Mouse (Mus musculus) hindbrain, embryonic 16.5 days (tissue): ENCODE measurements around the gene Glis3. TPM values are rescaled to one million over a fixed set of nuclear protein-coding genes. Genes with fewer than 3 reads are reported as not detected.

Source experiments
- ATAC-seq: fragments of 200-750 bp; cut with Nextera tagmentation; 2 replicates; pipeline ENCODE4 v1.8.0; 2017; ENCODE audit warnings: moderate TSS enrichment, moderate library complexity
- H3K27ac ChIP-seq: fragments of 300-500 bp; sonication (generic); 2 replicates; pipeline ENCODE4 v1.5.1; 2014; ENCODE audit warnings: low read depth, mild to moderate bottlenecking, control low read depth, low read length, moderate library complexity
- H3K27me3 ChIP-seq: fragments of 300-500 bp; sonication (generic); replicated peaks from 2 replicates; pipeline ENCODE4 v1.6.1; 2014; ENCODE audit warnings: low read length; ENCODE audit not compliant: control insufficient read depth, insufficient read depth
- H3K36me3 ChIP-seq: fragments of 300-500 bp; sonication (generic); 2 replicates; pipeline ENCODE4 v1.6.1; 2014; ENCODE audit warnings: mild to moderate bottlenecking, low read length, moderate library complexity, mixed read lengths; ENCODE audit not compliant: control insufficient read depth, insufficient read depth
- H3K4me1 ChIP-seq: fragments of 300-500 bp; sonication (generic); 2 replicates; pipeline ENCODE4 v1.6.1; 2014; ENCODE audit warnings: low read depth, low read length; ENCODE audit not compliant: control insufficient read depth, insufficient read depth
- H3K4me2 ChIP-seq: fragments of 300-500 bp; sonication (generic); 2 replicates; pipeline ENCODE4 v1.6.1; 2014; ENCODE audit warnings: mild to moderate bottlenecking, low read length, control low read depth, moderate library complexity
- H3K4me3 ChIP-seq: fragments of 300-500 bp; sonication (generic); 2 replicates; pipeline ENCODE4 v1.5.1; 2014; ENCODE audit warnings: mild to moderate bottlenecking, low read length, control low read depth, moderate library complexity
- H3K9ac ChIP-seq: fragments of 300-500 bp; sonication (generic); 2 replicates; pipeline ENCODE4 v1.6.1; 2014; ENCODE audit warnings: low read depth, mild to moderate bottlenecking, control low read depth, low read length, moderate library complexity
- H3K9me3 ChIP-seq: fragments of 300-500 bp; sonication (generic); 2 replicates; pipeline ENCODE4 v1.6.1; 2014; ENCODE audit warnings: mild to moderate bottlenecking, low read length, moderate library complexity; ENCODE audit not compliant: control insufficient read depth
- WGBS: fragments of 180-500 bp; shearing (Covaris S2); extraction: QIAGEN DNeasy Blood & Tissue Kit; methylation state at CpG from one replicate; pipeline ENCODE4 v1.1.7; 2014; 5-methylcytosine and 5-hydroxymethylcytosine counted together
- polyA plus RNA-seq: library from polyadenylated mRNA; unstranded; fragments of >200 nt; fragmentation: Nextera tagmentation; extraction: Ambion mirVana; gene quantifications from 2 replicates; pipeline ENCODE4 v1.2.1, GENCODE M21; 2015

The Glis3 gene
- polyA plus RNA-seq, 1 experiment from 2014 or later = 2.5 TPM

DNA sequence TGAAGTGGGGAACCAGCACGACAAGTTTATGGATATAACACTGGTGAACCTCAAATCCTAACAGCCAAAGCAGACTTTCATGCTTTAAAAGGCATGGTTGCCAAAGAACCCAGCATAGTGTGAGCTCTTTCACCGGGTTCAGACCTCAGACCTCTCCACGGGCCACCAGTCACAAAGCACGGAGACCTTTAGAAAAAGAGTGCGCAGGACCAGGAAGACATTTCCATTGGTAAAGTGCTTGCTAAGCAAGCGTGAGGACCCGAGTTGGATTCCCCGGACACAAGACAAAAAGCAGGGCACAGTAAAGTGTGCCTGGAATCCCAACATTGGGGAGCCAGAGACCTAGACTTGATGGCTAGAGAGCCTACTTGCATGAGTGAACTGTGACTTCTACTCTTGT, 62.7 kb downstream of the Glis3 start:
- H3K9me3 ChIP-seq = no peaks in the 10 kb centered on the region
- no peak overlapping the region for H3K9ac ChIP-seq
- H3K27ac ChIP-seq = no peak overlapping the region
- 50% methylated on average over 8 of the region's 8 CpGs for WGBS
- H3K27me3 ChIP-seq = no peaks in the 10 kb centered on the region
- H3K4me3 ChIP-seq = no peak overlapping the region
- no peak overlapping the region for H3K4me2 ChIP-seq
- no peaks in the 10 kb centered on the region for H3K36me3 ChIP-seq
- H3K4me1 ChIP-seq = no peaks in the 10 kb centered on the region
- ATAC-seq = no peak

DNA sequence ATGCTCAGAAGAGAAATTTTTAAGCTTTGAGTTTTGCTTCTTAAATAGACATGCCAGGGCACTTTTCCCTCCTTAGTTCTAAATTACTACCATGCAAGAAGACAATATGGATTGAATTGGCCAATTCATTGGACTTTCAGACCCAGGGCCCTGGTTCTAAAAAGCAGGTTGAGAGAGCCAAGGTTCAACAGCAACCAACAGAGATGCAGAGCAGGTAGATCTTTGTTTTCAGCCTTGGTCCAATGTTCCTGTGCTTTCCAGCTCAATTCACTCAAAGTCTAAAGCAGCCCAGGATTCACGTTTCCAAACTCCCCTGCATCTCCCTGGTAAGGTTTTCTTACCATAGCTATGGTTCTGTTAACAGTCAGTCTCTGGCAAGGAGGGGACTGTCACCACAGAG, 63.4 kb downstream of the Glis3 start:
- Histone ChIP-seq H3K9ac (no peak overlapping the region), H3K27ac (no peak overlapping the region), H3K4me1 (no peaks in the 10 kb centered on the region), H3K9me3 (no peaks in the 10 kb centered on the region), H3K4me3 (no peak overlapping the region), H3K36me3 (no peaks in the 10 kb centered on the region), H3K27me3 (no peaks in the 10 kb centered on the region), H3K4me2 (no peak overlapping the region)
- no peak for ATAC-seq
- 41% methylated on average over 1 of the region's 1 CpGs for WGBS

DNA sequence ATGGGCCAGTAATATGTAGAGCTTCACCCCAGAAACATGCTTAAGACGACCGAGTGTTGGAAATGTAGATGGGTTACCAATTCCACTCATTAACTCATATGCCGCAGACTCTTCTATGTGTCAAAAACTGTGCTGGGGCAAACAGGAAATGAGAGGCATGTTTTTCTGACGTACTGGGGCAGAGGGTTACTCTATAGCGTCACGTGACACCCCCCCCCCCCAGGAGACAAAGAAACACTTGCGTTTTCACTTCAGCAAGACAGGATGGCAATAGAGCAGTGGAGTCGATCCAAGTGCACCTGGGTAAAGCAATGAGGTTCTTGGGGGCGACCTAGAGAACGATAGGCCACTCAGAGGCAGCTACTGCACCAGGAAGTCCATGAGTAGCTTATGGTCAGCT, 67.6 kb downstream of the Glis3 start:
- Histone ChIP-seq H3K27me3 (no peaks in the 10 kb centered on the region), H3K4me2 (no peak overlapping the region), H3K27ac (no peak overlapping the region), H3K4me3 (no peak overlapping the region), H3K9me3 (no peaks in the 10 kb centered on the region), H3K4me1 (no peaks in the 10 kb centered on the region), H3K36me3 (no peaks in the 10 kb centered on the region), H3K9ac (no peak overlapping the region)
- ATAC-seq = no peak
- WGBS = 91% methylated on average over 10 of the region's 10 CpGs

DNA sequence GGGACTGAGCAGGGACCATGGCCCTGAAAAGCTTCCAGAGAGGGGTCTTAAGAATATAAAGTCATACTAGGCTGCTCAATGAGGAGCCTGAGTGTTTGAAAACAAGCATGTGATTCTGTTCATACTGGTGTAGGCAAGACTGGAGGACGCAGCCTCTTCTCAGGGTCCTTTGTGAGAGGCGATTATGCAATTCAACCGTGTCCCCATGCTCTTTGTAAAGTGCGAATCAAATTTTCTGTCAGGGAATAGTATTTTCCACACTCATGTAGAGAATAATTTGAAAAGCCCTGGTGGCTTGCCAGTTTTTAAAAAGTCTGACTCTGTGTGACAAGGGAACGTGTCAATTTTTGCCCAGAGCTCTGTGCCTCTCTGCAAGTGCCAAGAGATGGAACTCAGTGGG, 71.1 kb downstream of the Glis3 start:
- Histone ChIP-seq H3K27me3 (no peaks in the 10 kb centered on the region), H3K36me3 (no peaks in the 10 kb centered on the region), H3K4me3 (no peak overlapping the region), H3K4me1 (no peaks in the 10 kb centered on the region), H3K9ac (no peak overlapping the region), H3K9me3 (no peaks in the 10 kb centered on the region), H3K27ac (no peak overlapping the region), H3K4me2 (no peak overlapping the region)
- peak; percentile 68; the same call in 1 of the 2 replicates for ATAC-seq
- 33% methylated on average over 5 of the region's 5 CpGs for WGBS

DNA sequence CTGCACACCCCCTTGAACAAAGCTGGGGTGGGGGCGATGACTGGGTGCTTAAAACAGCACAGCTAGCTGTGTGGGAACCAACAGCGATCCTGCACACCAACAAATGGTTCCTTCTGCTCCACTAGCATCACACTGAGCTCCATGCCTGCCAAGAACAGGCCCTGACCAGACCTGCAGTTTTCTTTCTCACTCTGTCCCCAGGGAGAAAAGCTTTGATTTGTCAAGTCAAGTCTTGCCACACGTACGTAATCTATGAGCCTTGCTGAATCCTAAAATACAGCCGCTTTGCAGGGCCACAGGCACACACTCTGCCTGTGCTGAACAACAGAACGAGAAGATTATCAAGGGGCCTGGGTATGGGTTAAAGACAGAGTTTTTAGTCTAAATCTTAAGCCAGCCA, 71.6 kb downstream of the Glis3 start:
- H3K9me3 ChIP-seq = no peaks in the 10 kb centered on the region
- H3K27ac ChIP-seq = no peak overlapping the region
- no peak overlapping the region for H3K4me3 ChIP-seq
- no peaks in the 10 kb centered on the region for H3K27me3 ChIP-seq
- ATAC-seq = peak; percentile 67
- 48% methylated on average over 6 of the region's 6 CpGs for WGBS
- H3K4me1 ChIP-seq = no peaks in the 10 kb centered on the region
- H3K9ac ChIP-seq = no peak overlapping the region
- no peak overlapping the region for H3K4me2 ChIP-seq
- H3K36me3 ChIP-seq = no peaks in the 10 kb centered on the region

DNA sequence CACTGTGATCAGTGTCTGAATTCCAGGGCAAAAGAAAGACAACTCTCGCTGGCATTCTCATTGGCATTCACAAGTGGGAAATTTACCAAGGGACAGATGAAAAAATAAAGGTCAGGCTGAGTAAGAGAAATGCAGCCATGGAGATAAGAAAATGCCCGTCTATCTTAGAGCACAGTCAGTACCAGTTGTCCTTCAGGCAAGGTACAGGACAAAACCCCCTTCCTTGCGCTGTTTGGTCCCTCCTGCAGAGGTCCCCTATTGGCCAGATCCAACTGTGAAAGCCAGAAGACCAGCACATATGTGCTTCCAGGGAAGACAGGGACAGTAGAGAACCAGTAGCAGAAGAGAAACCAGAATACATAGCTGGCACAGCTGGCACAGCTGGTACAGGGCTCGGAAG, 79.0 kb downstream of the Glis3 start:
- Histone ChIP-seq H3K4me3 (no peak overlapping the region), H3K4me2 (no peak overlapping the region), H3K9ac (no peak overlapping the region), H3K9me3 (no peaks in the 10 kb centered on the region), H3K27ac (no peak overlapping the region), H3K36me3 (no peaks in the 10 kb centered on the region), H3K27me3 (no peaks in the 10 kb centered on the region), H3K4me1 (no peaks in the 10 kb centered on the region)
- WGBS = 83% methylated on average over 4 of the region's 4 CpGs
- ATAC-seq = no peak

DNA sequence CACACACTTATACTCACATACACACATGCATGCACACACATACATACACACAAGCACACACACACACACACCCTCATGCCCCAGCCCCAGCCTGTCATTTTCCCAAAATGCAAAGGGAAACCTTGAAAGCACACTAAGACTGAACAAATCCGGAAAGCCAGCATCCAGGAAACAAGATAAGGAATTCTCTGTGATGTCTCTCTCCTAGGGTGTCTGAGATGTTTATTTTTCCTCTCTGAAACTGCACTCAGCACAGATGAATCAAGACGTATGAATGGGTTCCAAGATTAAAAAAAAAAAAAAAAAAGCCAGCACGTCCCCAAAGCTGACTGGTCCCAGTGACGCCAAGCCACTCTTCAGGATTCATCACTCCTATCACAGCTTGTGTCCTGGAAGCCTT, 85.7 kb downstream of the Glis3 start:
- Histone ChIP-seq H3K4me2 (no peak overlapping the region; the same call in 1 of the 2 replicates), H3K9me3 (no peaks in the 10 kb centered on the region), H3K27ac (no peak overlapping the region), H3K9ac (no peak overlapping the region), H3K36me3 (no peaks in the 10 kb centered on the region), H3K4me3 (no peak overlapping the region), H3K27me3 (no peaks in the 10 kb centered on the region), H3K4me1 (no peaks in the 10 kb centered on the region)
- 43% methylated on average over 4 of the region's 4 CpGs for WGBS
- no peak for ATAC-seq

DNA sequence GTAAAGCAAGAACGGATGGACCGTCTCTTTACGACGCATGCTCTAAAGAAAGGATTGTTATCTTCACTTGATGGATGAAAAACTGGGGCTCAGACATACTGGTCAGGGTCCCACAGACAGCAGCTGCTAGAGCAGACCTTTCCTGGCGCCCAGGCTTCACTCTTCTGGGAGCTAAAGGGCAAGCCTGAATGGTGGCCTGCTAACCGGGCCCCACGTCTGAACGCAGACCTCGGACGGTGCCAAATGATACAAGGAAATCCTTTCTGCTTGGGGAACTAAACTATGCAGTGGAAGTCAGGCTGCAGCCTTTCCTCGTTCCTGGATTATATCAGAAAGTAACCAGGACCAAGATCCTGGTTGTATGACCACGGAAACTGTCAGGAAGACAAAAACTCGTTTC, 86.9 kb downstream of the Glis3 start:
- no peaks in the 10 kb centered on the region for H3K4me1 ChIP-seq
- ATAC-seq = no peak
- no peak overlapping the region for H3K4me2 ChIP-seq
- no peaks in the 10 kb centered on the region for H3K9me3 ChIP-seq
- no peak overlapping the region for H3K27ac ChIP-seq
- no peak overlapping the region for H3K4me3 ChIP-seq
- no peaks in the 10 kb centered on the region for H3K36me3 ChIP-seq
- WGBS = 75% methylated on average over 13 of the region's 13 CpGs
- H3K27me3 ChIP-seq = no peaks in the 10 kb centered on the region
- no peak overlapping the region for H3K9ac ChIP-seq

DNA sequence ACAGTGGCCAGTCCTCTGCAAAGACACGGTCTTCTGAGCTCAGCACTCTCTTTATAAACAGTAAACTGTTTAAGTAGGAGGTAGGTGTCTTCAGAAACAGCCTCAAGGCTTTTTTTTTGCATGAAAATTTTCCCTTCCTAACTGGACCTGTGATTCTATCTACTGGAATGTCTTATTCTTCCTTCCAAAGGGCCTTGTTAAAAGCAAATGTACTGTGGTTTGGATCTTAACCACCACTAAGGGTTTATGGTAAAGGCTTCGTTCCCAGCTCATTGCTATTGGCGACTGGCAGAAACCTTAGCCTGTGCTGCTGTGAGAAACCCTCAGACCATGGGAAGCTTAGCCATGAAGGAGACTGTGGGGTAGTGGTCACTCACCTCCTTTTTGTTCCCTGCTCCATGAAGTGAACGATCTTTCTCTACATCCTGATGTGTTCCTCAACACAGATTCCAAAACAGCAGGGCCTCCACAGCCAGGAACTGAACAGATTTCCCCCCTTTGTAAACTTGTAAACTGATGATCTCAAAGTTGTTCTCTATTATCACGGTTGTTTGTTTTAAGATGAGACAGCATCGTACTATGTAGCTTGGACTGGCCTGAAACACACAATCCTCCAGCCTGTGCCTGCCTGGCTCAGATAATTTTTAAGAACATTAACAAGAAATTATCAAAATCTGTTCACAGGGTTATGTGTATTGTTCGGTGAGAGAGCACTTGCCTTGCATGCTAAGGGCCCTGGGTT, 88.0 kb downstream of the Glis3 start:
- Histone ChIP-seq H3K27me3 (no peaks in the 10 kb centered on the region), H3K36me3 (no peaks in the 10 kb centered on the region), H3K4me2 (no peak overlapping the region), H3K27ac (no peak overlapping the region), H3K4me1 (no peaks in the 10 kb centered on the region), H3K9ac (no peak overlapping the region), H3K9me3 (no peaks in the 10 kb centered on the region), H3K4me3 (no peak overlapping the region)
- 87% methylated on average over 7 of the region's 7 CpGs for WGBS
- no peak for ATAC-seq

DNA sequence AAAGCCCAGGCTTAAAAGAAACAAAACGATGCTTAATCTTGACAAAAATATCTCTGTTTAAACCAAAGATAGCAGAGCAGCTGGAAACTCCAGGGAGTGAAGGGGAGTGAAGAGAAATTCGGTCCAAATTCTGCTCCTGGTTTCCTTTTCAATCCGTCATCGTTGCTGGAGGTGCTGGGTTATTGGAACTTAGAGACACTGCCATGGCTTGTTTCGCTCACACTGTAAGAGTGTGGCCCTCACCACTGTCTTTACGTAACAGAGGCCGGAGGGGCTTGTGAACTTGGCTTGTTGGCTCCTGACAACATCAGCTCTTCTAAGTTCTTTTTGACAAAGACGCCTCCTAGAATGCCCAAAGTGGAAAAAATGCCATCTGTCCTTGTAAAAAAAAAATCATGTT, 99.4 kb downstream of the Glis3 start:
- 76% methylated on average over 8 of the region's 8 CpGs for WGBS
- Histone ChIP-seq H3K9me3 (no peaks in the 10 kb centered on the region), H3K9ac (no peak overlapping the region)

More for the DNA sequence above, 99.4 kb downstream of the Glis3 start:
- Histone ChIP-seq H3K4me3 (no peak overlapping the region), H3K36me3 (no peaks in the 10 kb centered on the region), H3K27me3 (no peaks in the 10 kb centered on the region), H3K27ac (no peak overlapping the region), H3K4me2 (no peak overlapping the region), H3K4me1 (no peaks in the 10 kb centered on the region)
- ATAC-seq = no peak
